Mouse (Mus musculus): ENCODE measurements around the gene Nfkbie. TPM values are rescaled to one million over a fixed set of nuclear protein-coding genes. Genes with fewer than 3 reads are reported as not detected.

The Nfkbie gene
- polyA plus RNA-seq, 1 experiment: 5.9 TPM

DNA sequence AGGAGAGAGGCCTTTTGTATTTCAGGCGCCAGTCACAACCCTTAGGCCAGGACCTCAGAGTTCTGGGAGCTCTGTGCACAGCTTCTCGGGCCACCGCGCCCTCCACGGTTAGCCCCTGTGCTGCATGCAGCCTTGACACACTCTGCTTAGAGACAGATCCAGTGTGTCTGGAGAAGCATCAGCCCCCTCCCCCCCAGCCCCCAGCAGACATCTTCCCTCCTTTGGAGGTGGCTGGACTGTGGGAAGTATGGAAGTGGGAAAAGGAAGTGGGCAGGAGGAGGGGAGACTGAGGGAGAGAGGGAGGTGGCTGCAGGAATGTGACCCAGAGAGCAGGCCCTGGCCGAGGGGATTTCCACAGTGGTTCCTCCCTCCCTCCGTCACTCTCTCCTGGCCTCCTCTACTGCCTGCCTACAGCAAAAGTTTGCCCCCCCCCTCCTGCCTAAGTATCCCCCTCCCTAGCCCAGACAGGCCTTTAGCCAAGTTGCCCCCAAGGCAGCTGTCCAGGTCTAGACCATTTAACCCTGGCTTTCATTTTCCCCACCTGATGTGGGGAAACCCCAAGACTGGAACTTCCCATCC lies 1.8 kb downstream of the Nfkbie start:
- no peak for DNase-seq (ENCODE audit: low read depth, low spot score)
- 74% methylated on average over 7 of the region's 7 CpGs for WGBS

DNA sequence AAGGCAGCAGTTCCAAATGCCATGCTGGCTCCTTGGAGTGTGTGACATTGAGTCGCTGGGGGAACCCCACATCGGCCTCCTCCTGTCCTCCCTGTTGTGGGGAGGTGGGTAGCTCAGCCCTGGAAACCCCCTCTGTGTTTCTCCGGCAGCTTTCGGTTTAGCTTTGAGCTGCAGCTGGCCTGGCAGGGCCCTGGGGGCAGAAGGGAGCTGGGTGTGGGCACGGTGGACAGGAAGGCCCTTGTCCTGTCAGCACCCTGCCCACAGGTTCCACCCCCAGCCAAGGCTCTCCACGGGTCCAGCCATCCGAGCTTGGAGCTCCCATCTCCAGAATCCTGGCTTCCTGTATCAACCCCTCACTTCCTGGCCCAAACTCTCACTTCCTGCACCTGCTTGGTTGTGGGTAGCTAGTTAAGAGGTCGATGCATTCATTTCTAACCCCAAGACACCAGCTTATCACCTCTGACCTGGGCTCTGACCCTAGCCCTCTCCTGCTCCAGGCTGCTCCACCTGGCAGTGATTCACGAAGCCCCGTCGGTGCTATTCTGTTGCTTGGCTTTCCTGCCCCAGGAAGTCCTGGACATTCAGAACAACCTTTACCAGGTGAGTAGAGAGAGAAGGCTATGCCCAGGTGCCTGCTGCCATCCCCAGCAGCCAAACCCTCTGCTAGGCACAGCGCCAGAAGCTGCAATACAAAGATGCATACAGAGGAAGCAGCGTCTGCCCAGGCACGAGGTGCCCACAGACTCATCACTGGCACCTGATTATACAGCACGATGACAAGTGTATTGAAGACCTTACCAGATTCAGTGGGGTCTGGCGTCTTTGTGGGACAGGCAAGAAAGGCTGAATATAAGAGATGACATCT lies 2.7 kb downstream of the Nfkbie start:
- WGBS: 65% methylated on average over 16 of the region's 16 CpGs
- no peak for DNase-seq (ENCODE audit: low read depth, low spot score)

DNA sequence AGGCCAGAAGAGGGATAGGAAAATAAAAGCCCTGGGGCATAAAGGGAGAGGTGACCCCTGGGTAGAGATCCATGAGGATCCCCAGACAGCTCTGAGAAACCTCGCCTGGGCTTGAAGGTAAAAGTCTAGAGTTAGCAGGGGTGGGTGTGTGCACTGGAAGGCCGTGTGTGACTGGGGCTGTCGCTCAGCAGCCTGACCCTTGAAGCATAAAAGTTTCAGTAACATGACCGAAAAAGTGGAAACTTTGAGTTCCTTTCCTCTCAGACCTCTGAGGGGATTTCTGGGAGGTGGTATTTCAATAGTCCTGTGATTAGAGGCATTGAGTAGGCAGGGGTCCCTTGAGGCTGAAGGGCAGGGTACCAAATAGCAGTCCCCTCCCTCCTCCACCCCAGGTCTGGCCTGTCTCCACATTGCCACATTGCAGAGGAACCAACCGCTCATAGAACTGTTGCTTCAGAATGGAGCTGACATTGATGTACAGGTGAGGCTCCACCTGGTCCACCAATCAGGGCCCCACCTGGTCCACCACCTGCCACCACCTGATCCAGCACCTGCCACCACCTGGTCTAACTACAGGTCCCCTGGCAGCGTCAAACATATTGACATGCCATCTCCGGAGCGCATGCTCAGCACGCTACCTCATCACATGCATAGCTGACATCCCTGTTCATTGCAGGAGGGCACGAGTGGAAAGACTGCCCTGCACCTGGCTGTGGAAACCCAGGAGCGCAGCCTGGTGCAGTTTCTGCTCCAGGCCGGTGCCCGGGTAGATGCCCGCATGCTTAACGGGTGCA lies 4.4 kb downstream of the Nfkbie start:
- 85% methylated on average over 15 of the region's 15 CpGs for WGBS
- DNase-seq (ENCODE audit: low read depth, low spot score): no peak

DNA sequence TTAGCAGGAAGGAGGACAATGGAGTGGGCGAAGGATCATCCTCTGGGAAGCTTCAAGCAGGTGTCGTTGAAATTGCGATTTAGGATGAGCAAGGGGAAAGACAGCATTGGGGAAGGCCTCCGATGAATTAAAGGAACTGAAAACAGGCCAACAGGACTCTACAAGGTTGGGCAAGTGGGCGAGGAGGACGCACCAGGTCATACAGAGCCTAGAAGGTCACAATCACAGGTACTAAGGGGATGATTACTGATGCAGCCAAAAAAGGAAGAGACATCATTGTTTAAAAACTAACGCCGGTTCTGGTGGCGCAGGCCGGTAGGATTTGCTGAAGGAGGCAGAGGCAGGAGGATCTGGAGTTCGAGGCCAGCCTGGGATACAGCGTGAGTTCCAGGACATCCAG lies 7.7 kb downstream of the Nfkbie start:
- WGBS: 73% methylated on average over 12 of the region's 12 CpGs
- no peak for DNase-seq (ENCODE audit: low read depth, low spot score)

DNA sequence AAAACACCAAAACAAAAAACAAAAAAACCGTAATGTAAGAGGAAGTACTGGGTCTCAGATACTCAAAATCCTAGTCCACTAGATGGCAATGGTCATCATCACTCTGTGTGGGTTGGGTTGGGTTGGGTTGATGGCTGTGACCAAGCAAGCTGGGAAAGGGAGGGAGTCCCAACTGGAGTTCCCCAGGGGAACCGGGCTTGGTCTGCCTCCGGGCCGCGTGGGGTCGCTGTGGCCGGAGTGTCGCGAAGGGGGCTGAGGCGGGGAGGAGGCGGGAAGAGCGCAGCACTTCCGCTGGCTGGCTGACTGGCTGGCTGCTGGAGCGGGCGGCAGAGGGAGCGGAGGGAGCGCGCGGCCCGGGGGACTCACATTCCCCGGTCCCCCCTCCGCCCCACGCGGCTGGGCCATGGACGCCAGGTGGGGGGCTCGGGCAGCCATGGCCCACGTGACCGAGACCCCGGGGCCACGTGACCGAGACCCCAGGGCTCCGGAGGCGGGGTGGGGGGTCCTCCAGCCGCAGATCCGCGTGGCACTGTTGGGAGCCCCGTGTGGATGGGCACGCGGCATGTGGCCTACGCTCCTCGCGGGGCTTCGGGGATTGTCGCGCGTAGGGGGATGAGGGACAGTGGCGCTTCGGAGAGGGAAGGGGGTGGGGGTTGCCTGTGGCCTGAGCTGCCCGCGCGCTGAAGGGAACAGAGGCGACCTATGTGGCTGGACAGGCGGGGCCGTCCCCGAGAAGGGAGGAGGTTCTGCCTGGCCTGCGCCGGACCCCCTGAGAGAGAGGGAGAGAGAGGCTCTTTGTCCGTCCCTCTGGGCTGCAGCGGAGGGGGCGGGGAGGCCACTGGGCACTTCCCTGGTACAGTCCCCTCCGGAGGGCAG lies 8.4 kb downstream of the Nfkbie start, which contains the start of gene Slc35b2:
TSS of gene Slc35b2 (plus strand) at position 220 of the 876 bp plus-strand sequence.
- WGBS: 1% methylated on average over 48 of the region's 61 CpGs
- DNase-seq (ENCODE audit: low read depth, low spot score): no peak

DNA sequence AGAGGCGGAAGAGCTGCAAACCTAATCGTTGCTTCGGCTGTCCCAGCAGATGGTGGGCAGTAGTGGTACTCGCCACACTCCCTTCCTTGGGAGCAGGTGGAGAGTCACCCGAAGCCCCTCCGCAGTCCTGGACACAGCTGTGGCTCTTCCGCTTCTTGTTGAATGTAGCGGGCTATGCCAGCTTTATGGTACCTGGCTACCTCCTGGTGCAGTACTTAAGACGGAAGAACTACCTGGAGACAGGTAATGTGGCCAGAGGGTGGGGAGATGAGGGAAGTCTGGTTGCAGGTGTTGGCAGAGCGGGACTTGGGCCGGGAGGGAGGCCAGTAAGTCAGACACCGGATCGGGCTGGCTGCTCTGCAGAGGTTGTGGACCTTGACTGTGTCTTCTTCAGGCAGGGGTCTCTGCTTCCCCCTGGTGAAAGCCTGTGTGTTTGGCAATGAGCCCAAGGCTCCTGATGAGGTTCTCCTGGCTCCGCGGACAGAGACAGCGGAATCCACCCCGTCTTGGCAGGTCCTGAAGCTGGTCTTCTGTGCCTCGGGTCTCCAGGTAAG lies 9.1 kb downstream of the Nfkbie start:
- 7% methylated on average over 18 of the region's 18 CpGs for WGBS
- no peak for DNase-seq (ENCODE audit: low read depth, low spot score)

DNA sequence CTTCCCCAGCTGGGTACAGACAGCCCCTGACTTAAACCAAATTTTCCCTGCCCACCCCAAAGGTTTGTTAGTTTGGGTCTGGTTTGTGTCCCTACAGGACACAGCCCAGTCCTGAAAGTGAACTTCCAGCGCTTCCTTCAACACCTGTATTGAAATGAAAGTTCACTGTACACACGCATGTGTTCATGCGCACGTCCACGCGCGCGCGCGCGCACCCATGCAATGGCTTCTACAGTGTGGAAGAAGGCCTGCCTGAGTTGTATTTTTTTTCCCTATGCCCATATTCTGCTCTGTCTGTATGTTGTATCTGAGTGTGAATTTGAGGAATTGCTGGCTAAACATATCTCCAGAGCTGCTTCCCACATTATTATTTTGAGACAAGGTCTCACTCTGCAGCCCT lies 9.6 kb downstream of the Nfkbie start:
- no peak for DNase-seq (ENCODE audit: low read depth, low spot score)
- WGBS: 76% methylated on average over 11 of the region's 11 CpGs

DNA sequence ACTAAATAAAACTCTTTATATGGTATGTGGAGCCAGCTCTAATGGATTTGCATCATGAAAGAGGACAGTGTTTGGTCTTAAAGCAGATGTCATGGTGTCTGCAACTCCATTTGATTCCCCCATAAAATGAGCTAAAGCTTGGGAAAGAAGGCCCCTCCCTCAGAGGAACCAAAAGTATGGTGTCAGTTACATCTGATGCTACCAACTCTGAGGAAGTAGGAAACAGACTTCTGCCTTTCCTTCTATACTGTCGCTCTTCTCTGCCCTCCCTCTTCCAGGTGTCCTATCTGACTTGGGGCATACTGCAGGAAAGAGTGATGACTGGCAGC lies 10.5 kb downstream of the Nfkbie start:
- WGBS: 61% methylated on average over 1 of the region's 1 CpGs
- no peak for DNase-seq (ENCODE audit: low read depth, low spot score)

DNA sequence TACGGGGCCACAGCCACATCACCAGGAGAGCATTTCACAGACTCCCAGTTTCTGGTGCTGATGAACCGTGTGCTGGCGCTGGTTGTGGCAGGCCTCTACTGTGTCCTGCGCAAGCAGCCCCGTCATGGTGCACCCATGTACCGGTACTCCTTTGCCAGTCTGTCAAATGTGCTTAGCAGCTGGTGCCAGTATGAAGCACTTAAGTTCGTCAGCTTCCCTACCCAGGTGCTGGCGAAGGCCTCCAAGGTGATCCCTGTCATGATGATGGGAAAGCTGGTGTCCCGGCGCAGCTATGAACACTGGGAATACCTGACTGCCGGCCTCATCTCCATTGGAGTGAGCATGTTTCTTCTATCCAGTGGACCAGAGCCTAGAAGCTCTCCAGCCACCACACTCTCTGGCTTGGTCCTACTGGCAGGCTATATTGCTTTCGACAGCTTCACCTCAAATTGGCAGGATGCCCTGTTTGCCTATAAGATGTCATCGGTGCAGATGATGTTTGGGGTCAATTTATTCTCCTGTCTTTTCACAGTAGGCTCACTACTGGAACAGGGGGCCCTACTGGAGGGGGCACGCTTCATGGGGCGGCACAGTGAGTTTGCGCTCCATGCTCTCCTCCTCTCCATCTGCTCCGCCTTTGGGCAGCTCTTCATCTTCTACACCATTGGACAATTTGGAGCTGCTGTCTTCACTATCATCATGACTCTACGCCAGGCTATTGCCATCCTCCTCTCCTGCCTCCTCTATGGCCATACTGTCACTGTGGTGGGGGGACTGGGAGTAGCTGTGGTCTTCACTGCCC lies 11.1 kb downstream of the Nfkbie start:
- DNase-seq (ENCODE audit: low read depth, low spot score): no peak
- 61% methylated on average over 18 of the region's 18 CpGs for WGBS

DNA sequence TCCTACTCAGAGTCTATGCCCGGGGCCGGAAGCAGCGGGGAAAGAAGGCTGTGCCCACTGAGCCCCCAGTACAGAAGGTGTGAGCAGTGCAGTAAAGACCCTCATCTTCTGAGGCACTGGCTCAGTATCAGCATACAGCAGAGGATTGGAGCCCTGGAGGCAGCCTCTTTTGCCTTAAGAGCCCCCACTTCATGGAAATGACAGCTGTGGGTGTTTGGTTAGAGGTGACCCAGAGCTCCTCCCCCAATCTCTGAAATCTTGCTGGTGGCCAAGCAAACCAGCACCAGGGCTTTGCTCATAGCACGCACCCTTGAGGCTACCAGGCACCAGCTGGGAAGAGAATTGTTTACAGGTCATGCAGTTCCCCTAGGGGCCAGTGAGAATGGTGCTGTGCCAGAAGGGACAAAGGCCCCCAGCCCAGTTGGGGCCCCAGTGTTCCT lies 11.7 kb downstream of the Nfkbie start:
- 46% methylated on average over 4 of the region's 4 CpGs for WGBS
- no peak for DNase-seq (ENCODE audit: low read depth, low spot score)

DNA sequence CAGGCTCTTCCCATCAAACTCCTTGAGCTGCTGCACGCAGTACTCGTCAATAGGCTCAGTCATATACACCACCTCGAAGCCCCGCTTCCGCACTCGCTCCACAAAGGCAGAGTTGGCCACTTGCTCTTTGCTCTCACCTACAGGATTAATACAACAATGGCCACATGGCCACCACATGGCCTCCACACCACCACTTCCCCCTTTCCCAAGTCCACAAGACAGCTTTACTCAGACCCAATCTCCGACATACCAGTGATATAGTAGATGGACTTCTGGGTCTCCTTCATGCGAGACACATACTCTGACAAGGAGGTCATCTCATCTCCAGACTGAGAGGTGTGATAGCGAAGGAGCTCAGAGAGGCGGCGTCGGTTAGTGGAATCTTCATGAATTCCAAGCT lies 13.5 kb downstream of the Nfkbie start:
- no peak for DNase-seq (ENCODE audit: low read depth, low spot score)
- WGBS: 86% methylated on average over 12 of the region's 12 CpGs

DNA sequence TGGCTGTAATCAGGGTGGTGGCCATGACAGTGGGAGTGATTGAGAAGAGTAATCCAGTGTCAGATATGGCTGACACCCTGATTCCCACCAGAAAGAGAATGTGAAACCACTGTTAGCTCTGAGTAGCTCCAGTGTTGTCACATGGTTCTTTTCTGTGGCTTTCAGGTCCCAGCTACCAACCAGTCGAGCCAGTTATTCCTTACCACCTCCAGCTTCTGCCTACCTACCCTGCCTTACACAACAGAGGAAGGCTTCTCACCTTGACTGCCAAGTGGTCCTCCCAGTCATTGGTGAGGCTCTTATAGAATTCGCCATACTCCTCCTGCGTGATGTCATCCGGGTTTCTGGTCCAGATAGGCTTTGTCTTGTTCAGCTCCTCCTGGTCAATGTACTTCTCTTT lies 14.5 kb downstream of the Nfkbie start:
- WGBS: 62% methylated on average over 4 of the region's 4 CpGs
- no peak for DNase-seq (ENCODE audit: low read depth, low spot score)

DNA sequence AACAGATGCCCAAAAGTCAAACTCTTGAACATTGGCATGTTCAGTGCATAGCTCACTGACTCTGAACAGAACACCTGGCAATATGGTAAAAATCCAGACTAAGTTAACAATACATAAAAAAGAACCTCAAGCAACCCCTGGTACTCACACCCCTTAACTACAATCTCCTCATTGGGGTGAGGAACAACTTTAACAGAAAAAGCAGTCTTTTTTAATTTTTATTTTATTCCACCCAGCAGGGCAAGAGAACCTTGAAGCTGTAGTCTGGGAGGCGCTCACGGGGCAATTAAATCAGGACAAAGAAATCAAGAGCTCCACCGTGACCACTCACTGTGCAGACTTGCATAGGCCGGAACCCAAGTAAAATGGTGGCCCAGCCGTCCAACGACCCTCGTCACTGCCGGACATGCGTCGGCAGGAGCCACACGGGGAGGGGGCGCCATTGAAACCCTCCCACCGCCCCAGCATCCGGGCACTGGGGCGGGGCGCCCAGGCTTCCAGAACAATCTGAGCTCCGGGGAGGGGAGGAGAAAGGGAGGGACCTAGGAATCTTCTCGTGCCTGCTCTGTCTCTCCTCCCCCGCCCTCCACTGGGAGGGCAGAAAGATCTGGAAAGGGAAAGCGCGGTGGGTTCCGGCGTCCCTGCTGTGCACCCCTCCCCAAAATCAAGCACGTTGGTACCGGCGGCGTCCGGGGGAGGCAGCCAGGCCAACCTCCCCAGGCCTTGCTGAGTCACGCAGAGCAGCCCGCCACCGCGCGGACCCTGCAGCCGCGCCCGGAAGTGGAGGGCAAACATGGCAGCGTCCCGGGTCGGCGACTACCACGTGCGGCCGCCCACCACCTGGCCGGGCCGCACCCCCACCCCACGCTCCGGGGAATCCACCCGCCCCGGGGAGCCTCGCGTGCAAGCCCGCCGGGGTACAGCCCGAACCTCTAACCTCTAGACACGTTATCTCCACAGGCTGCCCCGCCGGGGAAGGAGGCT lies 16.9 kb downstream of the Nfkbie start:
- 1% methylated on average over 57 of the region's 57 CpGs for WGBS

DNA sequence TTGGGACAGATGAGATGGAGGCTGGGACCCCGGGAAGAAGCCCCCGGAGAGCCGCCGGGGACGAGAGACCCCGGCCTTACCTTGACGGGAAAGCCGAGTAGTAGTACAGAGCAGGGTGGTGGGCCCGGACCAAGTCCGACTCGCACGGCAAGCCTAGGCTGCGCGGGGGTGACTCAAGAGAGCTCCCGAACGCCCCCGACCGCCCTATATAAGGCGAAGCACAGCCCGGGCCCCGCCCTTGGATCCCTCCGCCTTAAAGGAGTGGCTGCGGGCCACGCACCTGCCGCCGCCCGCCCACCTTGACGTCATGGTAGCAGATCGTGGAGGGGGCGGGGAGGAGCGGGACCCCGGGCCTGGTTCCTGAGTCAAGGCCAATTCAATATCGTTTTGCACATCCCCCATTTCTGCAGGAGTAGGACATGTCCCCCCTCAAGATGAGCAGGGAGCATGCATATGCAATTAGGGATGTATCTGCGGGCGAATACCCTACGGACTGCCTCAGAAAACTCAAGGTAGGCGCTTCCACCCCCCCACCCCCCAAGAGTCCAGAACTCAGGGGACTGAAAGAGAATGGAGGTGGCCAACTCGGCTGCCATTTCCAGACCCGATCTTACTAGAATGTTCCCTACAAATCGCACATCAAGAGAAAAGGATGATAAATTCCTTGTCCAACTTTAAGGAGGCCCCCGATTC lies 17.7 kb downstream of the Nfkbie start, which contains the start of gene Hsp90ab1:
TSS of gene Hsp90ab1 (minus strand) at position 185 of the 693 bp plus-strand sequence.
- under 1% methylated on average over 41 of the region's 41 CpGs for WGBS
- DNase-seq (ENCODE audit: low read depth, low spot score): no peak

More for the DNA sequence above, 16.9 kb downstream of the Nfkbie start:
- no peak for DNase-seq (ENCODE audit: low read depth, low spot score)

DNA sequence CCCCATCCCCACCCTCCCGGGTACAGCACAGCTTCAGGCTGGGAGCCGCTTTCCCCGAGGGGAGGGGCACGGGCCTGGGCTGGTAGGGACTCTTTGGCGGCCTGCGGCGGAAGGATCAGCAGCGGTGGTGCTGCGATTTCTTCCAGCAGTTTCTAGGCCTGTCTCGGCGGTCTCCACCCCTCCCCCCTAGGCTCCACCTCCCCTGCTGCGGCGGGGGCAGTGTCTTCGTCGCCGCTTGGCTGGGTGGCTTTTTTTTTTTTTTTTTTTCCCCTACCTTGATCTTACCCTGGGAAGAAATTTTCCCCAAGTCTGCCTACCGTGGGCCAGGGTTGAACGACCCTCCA lies 18.2 kb downstream of the Nfkbie start:
- DNase-seq (ENCODE audit: low read depth, low spot score): no peak
- WGBS: under 1% methylated on average over 18 of the region's 18 CpGs

DNA sequence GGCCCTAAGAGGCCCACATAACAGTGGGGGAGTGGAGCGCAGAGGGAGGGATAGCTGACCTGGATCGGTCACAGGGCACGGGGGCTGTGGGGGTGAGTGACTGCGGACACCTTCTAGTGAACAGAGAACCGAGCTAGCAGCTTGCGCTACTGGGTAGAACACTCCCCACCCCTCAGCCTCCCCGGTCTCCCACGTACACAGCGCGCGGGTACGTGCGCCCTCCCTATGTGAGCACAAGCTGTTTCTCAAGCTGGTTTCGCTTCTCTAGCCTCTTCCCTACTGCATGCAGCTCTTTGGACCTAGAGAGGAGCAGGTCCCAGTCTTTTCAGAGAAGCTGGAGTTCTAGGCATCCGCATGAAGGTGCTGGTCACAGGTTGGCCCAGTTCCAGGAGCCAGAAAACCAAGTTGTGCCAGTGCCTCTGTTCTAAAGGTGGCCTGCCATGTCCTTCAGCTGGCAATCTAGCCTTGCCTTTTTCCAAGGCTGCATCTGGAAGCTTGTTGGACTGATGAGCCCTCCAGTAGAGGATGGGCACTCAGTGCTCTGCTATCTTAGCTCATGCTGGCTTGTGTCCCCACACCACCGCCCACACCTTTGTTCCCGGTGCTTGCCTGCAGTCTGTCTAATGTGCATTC lies 18.7 kb downstream of the Nfkbie start:
- DNase-seq (ENCODE audit: low read depth, low spot score): no peak
- WGBS: 3% methylated on average over 17 of the region's 17 CpGs
